Comparison of ENCODE assay signal across 15 mouse cellular contexts in genomic region chr11:82863488-82863931, GRCm38 (mm10). TPM values are rescaled to one million over a fixed set of nuclear protein-coding genes. Genes with fewer than 3 reads are reported as not detected.
A peak's percentile ranks its signal among the peaks of the same experiment; 100 is the strongest.
DNase-seq lines count a peak whose midpoint lies in the region; ATAC-seq lines count a peak whose summit lies in the region.
"Had no signal": no experiment of that assay in that cellular context is flagged by ENCODE, and none has a peak within 500 bp of the region (broad histone marks: within the 10 kb centered on the region; RNA-seq: fewer than 3 reads in every experiment).

No protein-coding gene starts in this region.

- 0 out of 2 replicates have a peak overlapping the region, but pooled peaks have one; percentile 34 for H3K27ac ChIP-seq in hindbrain, embryonic 15.5 days (replicated peaks)

- H3K36me3 ChIP-seq in hindbrain, embryonic 15.5 days: no peaks in the 10 kb centered on the region

- H3K27me3 ChIP-seq in hindbrain, embryonic 15.5 days: no peaks in the 10 kb centered on the region

- WGBS in hindbrain, embryonic 15.5 days: 42% methylated on average over 4 of the region's 4 CpGs

- no peak for ATAC-seq in hindbrain, embryonic 15.5 days (ENCODE audit: low FRiP score, low read depth)
- ATAC-seq in megakaryocyte progenitor cell, adult 5-6 weeks (replicated peaks; ENCODE audit: poor library complexity): peak; percentile 41
- ATAC-seq: CD4-positive, CD25-positive, alpha-beta regulatory T cell, adult 4 months had no signal

- H3K9ac ChIP-seq in hindbrain, embryonic 15.5 days: no peak overlapping the region

- peak; percentile 31 for DNase-seq in kidney, postnatal 14 days
- DNase-seq in kidney, adult 18-20 months: no peak
- peak; percentile 44 for DNase-seq in c-Kit-negative CD71-positive TER-119-positive erythroid progenitor cells, embryonic 14.5 days (ENCODE audit: low read depth, low spot score)
- no peak for DNase-seq in layer of hippocampus, adult 11-12 months (ENCODE audit: low spot score)
- DNase-seq in layer of hippocampus, postnatal 14 days (ENCODE audit: low spot score in 2 of 2): no peak
- DNase-seq in embryo, embryonic 11 days: no peak
- DNase-seq: gastrocnemius, postnatal 14 days; lung, adult 18-20 months; right cerebral cortex, adult 18-20 months had no signal

- H3K4me1 ChIP-seq in hindbrain, embryonic 15.5 days (replicated peaks): peaks cover 11% of the 10 kb centered on the region; the same call in 1 of the 2 replicates

- no peak overlapping the region for H3K4me3 ChIP-seq in hindbrain, embryonic 15.5 days

- H3K4me2 ChIP-seq in hindbrain, embryonic 15.5 days: no peak overlapping the region

- H3K9me3 ChIP-seq in hindbrain, embryonic 15.5 days: no peaks in the 10 kb centered on the region

RNA-seq across cellular contexts. Expression of gene Rffl, which starts 7.5 kb away (rescaled TPM):
- polyA plus RNA-seq in hindbrain, embryonic 15.5 days (2015; fragmentation: Nextera tagmentation; extraction: Ambion mirVana): 4.1 and 4.2 TPM in 2 replicates
- total RNA-seq in megakaryocyte progenitor cell, adult 5-6 weeks (2015): 26.3 and 27.5 TPM in 2 replicates
- total RNA-seq in megakaryocyte progenitor cell, adult 5-6 weeks (2017): 18.3 and 18.9 TPM in 2 replicates
- total RNA-seq in layer of hippocampus, postnatal 14 days (2021): 10 to 100 TPM; 11.0 to 11.7 TPM

RNA-seq across cellular contexts. Expression of gene Rad51d, which starts 26.9 kb away (rescaled TPM):
- 10.7 and 12.3 TPM in 2 replicates for polyA plus RNA-seq in hindbrain, embryonic 15.5 days (2015; fragmentation: Nextera tagmentation; extraction: Ambion mirVana)
- 14.7 and 15.6 TPM in 2 replicates for total RNA-seq in megakaryocyte progenitor cell, adult 5-6 weeks (2015)
- 9.8 and 10.6 TPM in 2 replicates for total RNA-seq in megakaryocyte progenitor cell, adult 5-6 weeks (2017)
- total RNA-seq in layer of hippocampus, postnatal 14 days (2021): 10 to 100 TPM; 12.5 to 13.2 TPM

RNA-seq across cellular contexts. Expression of gene Fndc8, which starts 28.4 kb away (rescaled TPM):
- polyA plus RNA-seq in hindbrain, embryonic 15.5 days (2015; fragmentation: Nextera tagmentation; extraction: Ambion mirVana): 0.82 and 0.98 TPM in 2 replicates
- total RNA-seq in megakaryocyte progenitor cell, adult 5-6 weeks (2015): not detected in 2 replicates
- total RNA-seq in megakaryocyte progenitor cell, adult 5-6 weeks (2017): not detected in 2 replicates
- not detected for total RNA-seq in layer of hippocampus, postnatal 14 days (2021)
- total RNA-seq: gastrocnemius, postnatal 14 days; heart, postnatal 25 days; layer of hippocampus, postnatal 10 days; monocyte, adult 5-6 weeks had no signal

RNA-seq across cellular contexts. Expression of gene Nle1, which starts 44.7 kb away (rescaled TPM):
- 33.1 and 34.4 TPM in 2 replicates for polyA plus RNA-seq in hindbrain, embryonic 15.5 days (2015; fragmentation: Nextera tagmentation; extraction: Ambion mirVana)
- total RNA-seq in megakaryocyte progenitor cell, adult 5-6 weeks (2015): 21.1 and 27.4 TPM in 2 replicates
- 20.3 and 27.2 TPM in 2 replicates for total RNA-seq in megakaryocyte progenitor cell, adult 5-6 weeks (2017)
- total RNA-seq in layer of hippocampus, postnatal 14 days (2021): 10 to 100 TPM; 34.4 to 35.1 TPM

RNA-seq across cellular contexts. Expression of gene Unc45b, which starts 46.8 kb away (rescaled TPM):
- polyA plus RNA-seq in hindbrain, embryonic 15.5 days (2015; fragmentation: Nextera tagmentation; extraction: Ambion mirVana): 1.0 and 1.5 TPM in 2 replicates
- 0.05 and 0.07 TPM in 2 replicates for total RNA-seq in megakaryocyte progenitor cell, adult 5-6 weeks (2015)
- total RNA-seq in megakaryocyte progenitor cell, adult 5-6 weeks (2017): not detected in 2 replicates
- total RNA-seq in layer of hippocampus, postnatal 14 days (2021): 1 to 10 TPM; 4.0 to 5.8 TPM
- total RNA-seq: monocyte, adult 5-6 weeks had no signal

Comparison
In these comparisons a context has a peak if more than half of its experiments do, and no peak if none do; other contexts are left out.
1. DNase-seq: peak in kidney, postnatal 14 days (single experiment) and c-Kit-negative CD71-positive TER-119-positive erythroid progenitor cells, embryonic 14.5 days (single experiment); none in kidney, adult 18-20 months (single experiment), layer of hippocampus, adult 11-12 months (single experiment), layer of hippocampus, postnatal 14 days (0 of 2) and embryo, embryonic 11 days (single experiment).